Mouse (Mus musculus) liver, embryonic 12.5 days (tissue): ENCODE results near the gene Ift122. TPM values are rescaled to one million over a fixed set of nuclear protein-coding genes. Genes with fewer than 3 reads are reported as not detected.
"Not testable (repeated sequence)": the region's sequence is repeated elsewhere in the genome, so short reads cannot be mapped to it uniquely, and the experiment has no call there.

Source experiments
- ATAC-seq: fragments of 200-750 bp; cut with Nextera tagmentation; 2 replicates; pipeline ENCODE4 v1.8.0; 2017; ENCODE audit warnings: moderate number of reproducible peaks, mild to moderate bottlenecking, moderate library complexity
- H3K27ac ChIP-seq: fragments of 300-500 bp; sonication (generic); 2 replicates; pipeline ENCODE4 v1.5.1; 2016; ENCODE audit warnings: mild to moderate bottlenecking
- H3K27me3 ChIP-seq: fragments of 300-500 bp; sonication (generic); replicated peaks from 2 replicates; pipeline ENCODE4 v1.6.1; 2016; ENCODE audit warnings: mild to moderate bottlenecking, moderate library complexity
- H3K36me3 ChIP-seq: fragments of 300-500 bp; sonication (generic); 2 replicates; pipeline ENCODE4 v1.6.1; 2016; ENCODE audit warnings: mild to moderate bottlenecking, moderate library complexity
- H3K4me1 ChIP-seq: fragments of 300-500 bp; sonication (generic); 2 replicates; pipeline ENCODE4 v1.6.1; 2016
- H3K4me2 ChIP-seq: fragments of 300-500 bp; sonication (generic); 2 replicates; pipeline ENCODE4 v1.6.1; 2016; ENCODE audit warnings: mild to moderate bottlenecking, moderate library complexity
- H3K4me3 ChIP-seq: fragments of 300-500 bp; sonication (generic); 2 replicates; pipeline ENCODE4 v1.5.1; 2016; ENCODE audit warnings: mild to moderate bottlenecking, moderate library complexity
- H3K9ac ChIP-seq: fragments of 300-500 bp; sonication (generic); 2 replicates; pipeline ENCODE4 v1.6.1; 2016; ENCODE audit warnings: mild to moderate bottlenecking, moderate library complexity
- H3K9me3 ChIP-seq: fragments of 300-500 bp; sonication (generic); replicated peaks from 2 replicates; pipeline ENCODE4 v1.6.1; 2016; ENCODE audit warnings: mild to moderate bottlenecking, moderate library complexity
- WGBS: fragments of 180-500 bp; shearing (Covaris S2); methylation state at CpG from one replicate; pipeline ENCODE4 v1.1.7; 2016; ENCODE audit not compliant: insufficient replicate concordance; 5-methylcytosine and 5-hydroxymethylcytosine counted together
- polyA plus RNA-seq: library from polyadenylated mRNA; unstranded; fragments of >200 nt; fragmentation: Nextera tagmentation; extraction: Ambion mirVana; gene quantifications from 2 replicates; pipeline ENCODE4 v1.2.1, GENCODE M21; 2016

Gene Ift122
- polyA plus RNA-seq, 1 experiment from 2014 or later: 5.3 TPM

DNA sequence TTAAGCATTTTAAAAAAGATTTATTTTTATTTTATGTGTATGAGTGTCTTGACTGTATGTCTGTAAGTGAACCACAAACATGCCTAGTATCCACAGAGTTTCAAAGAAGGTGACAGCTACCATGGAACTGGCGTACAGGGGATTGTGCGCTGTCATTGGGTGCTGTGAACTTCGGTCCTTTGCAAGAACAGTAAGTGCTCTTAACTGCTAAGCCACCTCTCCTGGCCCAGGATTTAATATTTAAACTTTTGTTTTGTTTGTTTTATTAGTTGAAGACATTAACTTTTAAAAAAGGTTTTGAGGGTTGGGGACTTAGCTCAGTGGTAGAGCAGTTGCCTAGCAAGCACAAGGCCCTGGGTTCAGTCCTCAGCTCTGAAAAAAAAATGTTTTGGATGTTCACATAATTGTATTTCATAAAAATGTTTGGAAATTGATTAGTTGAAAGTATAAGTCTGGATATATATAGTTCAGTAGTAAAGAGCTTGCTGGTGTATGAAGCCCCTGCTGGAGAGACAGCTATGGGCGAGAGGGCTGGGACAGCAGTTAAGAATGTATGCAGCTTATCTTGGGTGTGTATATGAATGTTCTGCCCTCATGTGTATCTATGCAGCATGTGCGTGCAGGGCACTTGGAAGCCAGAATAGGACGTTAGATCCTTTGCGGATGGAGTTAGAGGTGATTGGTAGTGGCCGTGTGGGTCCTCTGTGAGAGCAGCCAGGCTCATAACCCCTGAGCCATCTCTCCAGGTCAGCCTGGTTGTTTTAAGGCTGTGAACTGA is 31.9 kb upstream of the Ift122 start:
- Histone ChIP-seq H3K27ac (peak overlapping the region; percentile 75), H3K36me3 (no peaks in the 10 kb centered on the region), H3K4me3 (no peak overlapping the region), H3K4me2 (peak overlapping the region; percentile 49), H3K27me3 (no peaks in the 10 kb centered on the region), H3K9me3 (no peaks in the 10 kb centered on the region), H3K9ac (peak overlapping the region; percentile 48), H3K4me1 (peaks cover 44% of the 10 kb centered on the region)
- ATAC-seq: peak; percentile 74
- WGBS: 45% methylated on average over 8 of the region's 8 CpGs

DNA sequence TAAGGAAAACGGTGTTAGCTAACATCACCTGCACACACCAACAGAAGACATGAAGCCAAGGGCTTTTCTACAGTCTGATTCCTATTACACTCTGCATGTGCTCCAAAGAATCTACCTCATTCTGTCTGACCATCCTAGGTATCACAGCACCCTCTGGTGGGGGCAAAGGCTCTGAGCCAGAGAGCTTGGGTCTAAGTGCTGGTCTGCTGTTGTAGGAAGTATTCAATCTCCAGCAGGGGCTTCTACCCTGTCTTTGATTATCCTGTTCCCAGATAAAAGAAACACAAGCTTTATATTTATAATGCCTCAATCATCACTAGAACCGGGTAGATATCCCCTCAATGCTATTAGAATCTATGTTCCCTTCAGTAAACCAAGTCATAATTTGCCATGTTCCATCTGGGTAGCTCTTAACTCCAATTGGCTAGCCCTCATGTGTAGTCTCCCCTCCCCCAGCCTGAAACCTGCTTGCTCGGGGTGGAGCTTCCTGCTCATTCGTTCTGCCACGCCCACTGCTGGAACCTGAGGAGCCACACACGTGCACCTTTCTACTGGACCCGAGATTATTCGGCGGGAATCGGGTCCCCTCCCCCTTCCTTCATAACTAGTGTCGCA is 29.3 kb upstream of the Ift122 start:
- Histone ChIP-seq H3K27ac (peak overlapping the region; percentile 61), H3K9ac (peak overlapping the region; percentile 39; the same call in 1 of the 2 replicates)
- whole genome bisulfite sequencing: 1% methylated on average over 6 of the region's 11 CpGs

DNA sequence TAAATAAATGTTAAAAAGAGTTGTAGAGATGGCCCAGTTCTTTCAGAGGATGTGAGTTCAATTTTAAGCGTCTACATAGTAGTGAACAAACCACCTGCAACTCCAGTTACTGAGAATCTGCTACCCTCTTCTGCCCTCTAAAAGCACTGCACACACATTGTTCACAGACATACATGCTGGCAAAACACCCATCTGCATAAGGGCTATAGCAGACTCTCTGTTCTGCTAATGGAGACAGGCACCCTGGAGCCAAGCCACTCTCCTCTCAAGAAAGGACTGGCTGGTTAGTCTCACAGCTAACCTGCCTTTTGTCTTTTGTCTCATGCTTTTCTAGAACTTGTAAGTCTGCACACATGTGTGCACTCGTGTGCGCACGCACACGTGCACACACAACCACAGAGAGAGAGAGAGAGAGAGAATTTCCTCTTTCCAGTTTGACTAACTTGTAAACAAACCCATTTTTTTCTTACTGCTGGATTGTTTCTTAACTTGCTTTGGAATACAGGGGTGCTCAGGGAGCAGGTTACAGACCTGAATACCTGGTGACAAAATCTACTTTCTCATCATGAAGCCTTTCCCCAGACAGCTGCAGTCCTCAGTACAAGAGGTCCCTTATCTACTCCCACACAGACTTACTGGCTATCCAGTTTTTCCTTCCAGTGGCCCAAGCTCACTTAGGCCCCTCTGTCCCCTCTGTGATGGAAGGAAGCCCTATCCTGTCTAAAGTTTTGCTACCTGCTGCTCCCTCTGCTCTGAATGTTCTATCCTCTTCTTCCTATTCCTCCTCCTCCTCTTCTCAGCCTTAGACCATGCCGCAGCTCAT is 22.3 kb upstream of the Ift122 start:
- Histone ChIP-seq H3K27ac (peak overlapping the region; percentile 58), H3K9me3 (no peaks in the 10 kb centered on the region), H3K4me2 (no peak overlapping the region), H3K4me1 (peaks cover 34% of the 10 kb centered on the region), H3K4me3 (no peak overlapping the region), H3K9ac (no peak overlapping the region), H3K27me3 (no peaks in the 10 kb centered on the region), H3K36me3 (no peaks in the 10 kb centered on the region)
- WGBS: 64% methylated on average over 6 of the region's 6 CpGs
- ATAC-seq: peak; percentile 60

More for the DNA sequence above, 29.3 kb upstream of the Ift122 start:
- not testable (repeated sequence) for H3K27me3 ChIP-seq, H3K9me3 ChIP-seq, H3K36me3 ChIP-seq
- peak; percentile 94 for ATAC-seq
- Histone ChIP-seq H3K4me3 (peak overlapping the region; percentile 35), H3K4me2 (peak overlapping the region; percentile 63), H3K4me1 (peaks cover 44% of the 10 kb centered on the region)

DNA sequence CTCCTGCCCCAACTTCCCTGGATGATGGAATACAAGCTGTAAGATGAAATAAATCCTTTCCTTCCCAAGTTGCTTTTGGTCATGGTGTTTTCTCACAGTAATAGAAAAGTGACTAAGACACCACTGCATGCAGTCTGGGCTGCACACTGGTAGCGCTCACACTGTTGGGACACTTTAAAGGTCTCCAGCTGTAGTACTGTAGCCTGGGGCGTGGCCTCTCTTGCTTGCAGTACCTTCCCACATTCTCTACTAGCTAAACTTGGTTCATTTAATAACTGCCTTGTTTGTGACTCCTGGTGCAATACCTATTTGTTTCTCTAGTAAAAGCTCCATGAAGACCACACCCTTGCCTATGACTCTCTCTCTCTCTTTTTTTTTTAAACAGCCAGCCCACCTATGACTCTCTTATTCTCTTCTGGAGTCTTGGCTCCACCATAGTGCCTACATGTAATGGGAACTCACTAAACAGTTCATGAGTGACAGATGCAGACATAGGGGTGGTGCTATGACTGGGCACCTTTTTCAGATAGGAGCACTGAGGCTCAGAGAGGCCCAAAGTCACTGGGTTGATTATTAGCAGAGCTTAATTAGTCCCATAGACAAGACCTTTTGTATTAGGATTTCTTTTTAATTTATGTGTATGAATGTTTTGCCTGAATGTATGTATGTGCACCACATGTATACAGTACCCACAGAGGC is 21.0 kb upstream of the Ift122 start:
- Histone ChIP-seq H3K27ac (no peak overlapping the region), H3K4me2 (no peak overlapping the region), H3K4me1 (peaks cover 34% of the 10 kb centered on the region), H3K4me3 (no peak overlapping the region), H3K9me3 (no peaks in the 10 kb centered on the region), H3K9ac (no peak overlapping the region), H3K36me3 (no peaks in the 10 kb centered on the region), H3K27me3 (no peaks in the 10 kb centered on the region)
- 81% methylated on average over 2 of the region's 2 CpGs for WGBS
- peak; percentile 55 for ATAC-seq

DNA sequence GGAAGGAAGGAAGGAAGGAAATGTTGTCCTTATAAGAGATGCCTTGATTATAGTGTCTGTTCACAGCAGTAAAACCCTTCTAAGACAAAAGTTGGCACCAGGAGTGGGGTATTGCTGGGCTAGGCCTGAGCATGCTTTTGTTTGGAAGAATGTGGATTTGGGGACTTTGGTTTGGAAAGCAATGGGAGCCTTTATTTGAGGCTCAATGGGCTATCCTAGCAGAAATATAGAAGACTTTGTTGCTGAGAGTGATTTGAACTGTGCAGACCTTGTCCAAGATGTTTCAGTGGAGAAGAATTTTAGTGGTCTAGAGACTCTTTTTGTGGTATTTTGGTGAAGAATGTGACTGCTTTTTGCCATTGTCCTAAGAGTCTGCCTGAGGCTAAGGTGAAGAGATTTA is 19.4 kb upstream of the Ift122 start:
- H3K27ac ChIP-seq: no peak overlapping the region
- H3K4me1 ChIP-seq: peaks cover 47% of the 10 kb centered on the region
- no peak for ATAC-seq
- H3K27me3 ChIP-seq: no peaks in the 10 kb centered on the region
- H3K4me3 ChIP-seq: no peak overlapping the region
- H3K36me3 ChIP-seq: no peaks in the 10 kb centered on the region
- no peak overlapping the region for H3K9ac ChIP-seq
- H3K4me2 ChIP-seq: no peak overlapping the region
- no peaks in the 10 kb centered on the region for H3K9me3 ChIP-seq

DNA sequence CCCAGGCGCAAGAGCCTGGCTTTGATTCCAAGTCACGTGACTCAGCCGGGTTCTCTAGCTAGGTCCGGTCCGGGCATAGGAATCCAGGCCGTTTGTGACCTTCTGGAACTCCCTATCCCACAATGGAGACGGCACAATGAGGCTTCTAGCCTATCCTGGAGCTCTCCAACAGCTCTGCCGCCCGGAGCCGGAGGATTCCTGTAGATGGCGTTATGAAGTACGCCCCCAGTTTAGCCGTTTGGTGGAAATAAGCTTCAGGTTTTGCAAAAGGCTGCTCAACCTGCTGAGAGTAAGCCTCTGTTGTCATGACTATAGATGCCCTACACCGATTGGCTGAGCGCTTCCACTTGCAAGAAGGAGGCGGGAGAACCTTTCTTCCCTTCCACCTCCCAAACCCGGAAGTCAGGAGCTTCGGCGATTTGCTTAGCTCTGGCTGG is 15.1 kb upstream of the Ift122 start, which contains the start of gene Efcab12:
Gene Efcab12 (minus strand): TSS at position 252 of the 437 bp plus-strand sequence.
- Histone ChIP-seq H3K4me1 (peaks cover 19% of the 10 kb centered on the region), H3K9ac (peak within 1 kb of the TSS; percentile 48), H3K4me3 (peak within 1 kb of the TSS; percentile 51), H3K9me3 (no peaks in the 10 kb centered on the region), H3K36me3 (peaks cover 19% of the 10 kb centered on the region), H3K4me2 (peak within 1 kb of the TSS; percentile 79), H3K27ac (peak within 1 kb of the TSS; percentile 39; the same call in 1 of the 2 replicates), H3K27me3 (no peaks in the 10 kb centered on the region)
- WGBS: 7% methylated on average over 19 of the region's 19 CpGs
- peak; percentile 90 for ATAC-seq

DNA sequence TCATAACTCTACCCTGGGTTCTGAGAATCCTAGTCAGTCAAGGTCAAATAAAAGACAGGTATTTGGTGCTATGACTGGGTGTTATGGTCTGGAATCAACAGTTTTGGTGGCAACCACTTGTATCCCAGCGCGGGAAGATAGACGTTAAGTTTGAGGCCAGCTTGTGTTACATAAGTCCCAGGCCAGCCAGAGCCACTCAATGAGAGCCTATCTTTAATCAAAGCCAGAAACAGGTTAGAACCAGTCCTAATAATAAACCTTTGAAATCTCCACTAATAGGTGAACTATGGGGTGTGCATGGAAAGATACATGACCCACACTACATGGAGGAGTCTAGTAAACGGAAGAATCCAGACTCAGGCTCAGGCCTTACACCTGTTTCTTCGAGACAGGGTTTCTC is 14.5 kb upstream of the Ift122 start:
- Histone ChIP-seq H3K27ac (0 out of 2 replicates have a peak overlapping the region, but pooled peaks have one; percentile 18), H3K4me1 (peaks cover 19% of the 10 kb centered on the region), H3K4me3 (peak overlapping the region; percentile 51), H3K4me2 (peak overlapping the region; percentile 79), H3K27me3 (no peaks in the 10 kb centered on the region), H3K9me3 (no peaks in the 10 kb centered on the region), H3K9ac (peak overlapping the region; percentile 48), H3K36me3 (peaks cover 25% of the 10 kb centered on the region)
- ATAC-seq: 0 out of 2 replicates have a peak, but pooled peaks have one; percentile 14
- WGBS: 72% methylated on average over 5 of the region's 5 CpGs

DNA sequence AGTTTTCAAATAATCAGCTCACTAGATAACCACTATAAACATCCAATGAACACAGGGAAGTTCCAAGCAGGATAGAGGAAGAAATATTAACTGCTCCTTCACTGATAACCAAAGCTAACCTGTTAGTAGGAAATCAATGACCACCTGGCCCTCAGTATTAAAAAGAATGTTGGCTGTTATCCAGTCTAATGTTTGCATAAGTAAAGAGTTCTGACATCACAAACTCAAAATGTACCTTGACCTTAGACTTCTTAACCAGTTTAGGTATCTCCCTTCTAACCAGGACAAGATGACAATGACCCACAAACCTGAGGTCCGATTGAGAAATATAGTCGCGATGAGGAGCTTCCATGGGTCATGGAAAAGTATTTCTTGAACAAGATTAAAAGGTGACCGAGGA is 8.3 kb upstream of the Ift122 start:
- Histone ChIP-seq H3K9me3 (no peaks in the 10 kb centered on the region), H3K4me3 (no peak overlapping the region), H3K9ac (no peak overlapping the region), H3K4me1 (peaks cover under 1% of the 10 kb centered on the region; the same call in 1 of the 2 replicates), H3K4me2 (no peak overlapping the region), H3K27ac (no peak overlapping the region), H3K36me3 (peaks cover 74% of the 10 kb centered on the region), H3K27me3 (no peaks in the 10 kb centered on the region)
- no peak for ATAC-seq
- 85% methylated on average over 4 of the region's 4 CpGs for WGBS

DNA sequence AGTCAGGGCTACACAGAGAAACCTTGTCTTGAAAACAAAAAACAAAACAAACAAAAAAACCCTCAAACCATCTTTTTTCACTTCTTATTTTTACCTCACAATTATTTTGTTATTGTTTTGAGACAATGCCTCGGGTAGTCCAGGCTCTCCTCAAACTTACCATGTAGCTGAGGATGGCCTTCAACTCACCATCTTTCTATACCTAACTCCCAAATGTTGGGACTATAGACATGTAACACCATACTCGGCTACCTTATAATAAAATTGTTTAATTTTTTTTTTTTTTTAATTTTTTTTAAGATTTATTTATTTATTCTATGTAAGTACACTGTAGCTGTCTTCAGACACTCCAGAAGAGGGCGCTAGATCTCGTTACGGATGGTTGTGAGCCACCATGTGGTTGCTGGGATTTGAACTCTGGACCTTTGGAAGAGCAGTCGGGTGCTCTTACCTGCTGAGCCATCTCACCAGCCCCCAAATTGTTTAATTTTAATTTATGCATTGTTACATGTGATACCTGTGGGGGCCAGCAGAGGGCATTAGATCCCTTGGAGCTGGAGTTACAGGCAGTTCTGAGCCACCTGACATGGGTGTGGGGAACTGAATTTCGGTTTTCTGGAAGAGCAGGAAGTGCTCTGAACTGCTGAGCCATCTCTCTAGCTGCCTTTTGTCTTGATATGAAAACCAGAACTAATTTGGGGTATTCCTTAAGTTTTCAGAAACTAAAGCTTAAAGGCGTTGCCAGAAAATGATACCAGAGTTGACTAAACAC is 6.4 kb upstream of the Ift122 start:
- no peak overlapping the region for H3K4me3 ChIP-seq
- H3K9me3 ChIP-seq: no peaks in the 10 kb centered on the region
- 27% methylated on average over 8 of the region's 8 CpGs for WGBS
- peaks cover 11% of the 10 kb centered on the region for H3K4me1 ChIP-seq
- no peak overlapping the region for H3K4me2 ChIP-seq
- H3K9ac ChIP-seq: no peak overlapping the region
- peaks cover 79% of the 10 kb centered on the region for H3K36me3 ChIP-seq
- peak; percentile 52 for ATAC-seq
- H3K27ac ChIP-seq: no peak overlapping the region
- H3K27me3 ChIP-seq: no peaks in the 10 kb centered on the region

DNA sequence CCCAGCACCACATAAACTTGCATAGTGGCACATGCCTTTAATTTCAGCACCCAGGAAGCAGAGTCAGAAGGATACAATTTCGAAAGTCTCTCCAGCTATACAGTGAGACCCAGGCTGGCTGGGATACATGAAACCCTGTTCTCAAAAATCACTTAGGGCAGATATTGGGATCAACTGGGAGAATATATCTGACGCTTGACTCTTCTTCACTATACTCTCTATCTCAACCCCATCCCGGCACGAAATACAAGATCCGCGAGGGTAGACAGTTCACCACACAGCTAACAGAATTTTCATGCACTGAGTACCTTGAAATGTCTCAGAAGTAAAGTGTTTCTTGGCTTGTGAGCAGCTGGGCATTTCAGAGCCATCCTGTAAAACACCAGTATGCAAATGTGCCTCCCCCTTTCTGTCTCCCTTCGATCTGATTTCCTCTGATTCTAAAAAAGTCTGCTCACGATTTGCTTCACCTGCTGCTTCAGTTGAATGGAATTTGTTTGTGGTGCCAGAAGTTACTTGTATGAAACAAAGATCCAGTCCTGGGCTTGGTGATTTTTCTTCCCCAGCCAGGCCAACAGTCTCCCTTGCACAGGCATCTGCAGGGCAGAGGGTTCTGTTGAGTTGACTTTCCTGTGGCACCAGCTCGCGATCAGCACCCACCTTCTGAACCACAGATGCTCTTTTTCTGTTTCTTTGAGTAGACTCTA is 4.5 kb upstream of the Ift122 start:
- H3K4me1 ChIP-seq: peaks cover 22% of the 10 kb centered on the region
- no peak overlapping the region for H3K9ac ChIP-seq
- no peak overlapping the region for H3K4me3 ChIP-seq
- no peaks in the 10 kb centered on the region for H3K9me3 ChIP-seq
- no peak for ATAC-seq
- peaks cover 60% of the 10 kb centered on the region for H3K36me3 ChIP-seq
- 88% methylated on average over 10 of the region's 10 CpGs for WGBS
- no peak overlapping the region for H3K27ac ChIP-seq
- H3K27me3 ChIP-seq: no peaks in the 10 kb centered on the region
- H3K4me2 ChIP-seq: no peak overlapping the region
